Mouse (Mus musculus): ENCODE measurements at regions not wholly inside any gene's neighbourhood (a gene's known extent, or its start where the extent isn't known, plus 50 kb on each side); places are given as distances from the start of the nearest gene placed in this dataset.

DNA sequence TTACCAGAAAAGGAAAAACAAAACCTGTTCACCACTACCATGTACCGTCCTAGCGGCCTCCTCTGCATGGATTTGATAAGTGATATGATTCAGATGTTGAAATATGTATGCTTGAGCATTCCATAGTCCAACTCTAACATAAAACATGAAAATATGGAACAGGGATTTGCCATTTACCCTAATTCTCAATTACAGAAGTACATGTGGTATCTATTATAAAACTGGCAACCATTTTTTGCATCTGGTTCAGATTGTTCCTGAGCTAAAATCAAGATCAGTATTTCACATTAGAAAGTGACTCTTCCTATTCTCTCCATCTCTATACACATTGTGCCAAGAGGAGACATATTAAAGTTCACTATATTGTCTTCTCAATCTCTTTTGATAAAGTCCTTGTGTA is 363.3 kb upstream of the Robo1 start:
- no peak for DNase-seq
- intact Hi-C loops (cut with DNase I): no loop called here

DNA sequence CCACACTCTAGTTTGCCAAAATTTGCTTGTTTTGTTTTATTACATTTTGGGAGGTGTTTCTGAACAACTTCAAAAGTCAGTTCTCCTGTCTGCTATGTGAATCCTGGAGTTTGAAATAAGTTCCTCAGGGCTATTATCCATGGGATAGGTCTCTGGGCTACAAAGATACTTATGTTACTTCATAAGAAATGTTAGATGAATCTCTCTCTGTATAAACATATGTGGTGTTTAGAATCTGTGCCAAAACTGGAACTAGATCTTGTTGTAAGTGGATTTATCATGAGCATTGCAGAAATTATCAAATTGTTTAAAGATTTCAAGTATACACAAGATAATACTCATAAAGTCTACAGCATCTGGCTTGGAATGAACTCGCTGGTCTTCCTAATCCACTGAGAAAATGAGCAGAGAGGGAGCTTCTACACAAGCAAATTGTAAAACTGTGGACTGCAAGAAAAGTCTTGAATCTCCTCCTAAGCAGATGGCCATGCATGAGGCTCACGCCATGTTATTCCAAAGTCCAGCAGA is 355.2 kb upstream of the Robo1 start:
- intact Hi-C loops (cut with DNase I): no loop called here
- no peak for DNase-seq

DNA sequence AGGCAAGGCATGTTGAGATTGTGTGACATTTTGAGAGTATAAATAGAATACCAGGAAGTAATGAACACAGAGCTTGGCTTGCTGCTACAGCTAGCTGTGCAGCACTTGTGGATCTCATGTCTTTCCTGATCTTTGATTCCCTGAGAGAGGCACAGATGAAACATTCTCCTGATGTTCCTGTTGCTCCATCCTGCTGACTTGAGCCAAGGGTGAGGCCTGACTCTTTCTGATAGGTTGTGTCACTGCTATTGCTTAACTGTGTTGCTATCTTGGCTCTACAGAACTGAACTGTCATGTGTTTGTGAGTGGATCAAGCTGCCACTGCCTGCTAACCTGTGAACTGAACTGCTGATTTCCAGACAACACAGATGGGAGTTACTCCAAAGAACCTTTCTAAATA is 344.5 kb upstream of the Robo1 start:
- DNase-seq: no peak
- intact Hi-C loops (cut with DNase I): no loop called here

DNA sequence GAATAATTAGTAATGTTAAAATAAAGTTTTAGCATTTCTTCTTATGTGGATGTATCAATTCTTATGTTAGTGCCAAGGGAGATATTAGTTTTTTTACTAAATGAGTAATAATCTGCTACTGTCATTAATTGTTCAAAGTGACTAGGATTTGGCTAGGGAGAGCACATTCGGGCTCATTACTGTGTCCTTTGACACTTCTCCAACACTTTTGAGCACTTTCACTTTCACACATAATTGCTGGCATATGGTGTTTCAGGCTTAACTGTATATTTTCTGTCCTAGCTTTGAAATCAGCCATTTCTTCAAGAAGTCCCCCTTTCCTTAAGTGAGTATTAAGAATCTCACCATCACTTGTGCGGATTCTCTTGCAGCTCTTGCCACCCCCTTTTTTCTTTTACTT is 334.3 kb upstream of the Robo1 start:
- intact Hi-C loops (cut with DNase I): no loop called here
- DNase-seq: no peak

DNA sequence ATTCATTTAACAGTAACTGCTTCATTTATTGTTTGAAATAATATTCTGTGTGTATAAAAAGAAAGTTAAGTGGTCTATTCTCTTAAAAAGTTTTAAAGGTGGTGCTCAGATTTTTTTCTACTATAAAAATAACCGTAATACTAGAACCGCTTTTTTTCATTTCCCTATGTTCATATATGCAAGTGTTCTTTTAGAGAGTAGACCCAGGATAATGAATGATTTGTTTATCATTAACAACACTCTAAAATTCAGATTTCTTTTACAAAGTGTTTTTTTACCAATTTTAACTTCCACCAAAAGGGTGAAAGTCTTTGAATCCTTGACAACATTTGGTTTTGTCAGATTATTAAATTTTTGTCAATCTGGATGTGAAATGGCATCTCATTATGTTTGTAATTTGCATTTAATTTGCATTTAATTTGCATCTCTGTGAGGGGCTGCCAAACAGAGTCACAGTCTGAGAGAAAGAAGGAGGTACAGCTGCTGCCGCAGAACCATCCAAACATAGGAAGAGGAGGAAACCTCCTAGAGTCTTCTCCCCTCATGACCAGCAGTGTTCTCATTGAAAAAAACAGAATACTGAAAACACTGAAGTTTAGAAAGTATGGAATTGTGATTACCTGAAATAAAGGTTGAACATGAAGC is 310.4 kb upstream of the Robo1 start:
- intact Hi-C loops (cut with DNase I): no loop called here
- no peak for DNase-seq

DNA sequence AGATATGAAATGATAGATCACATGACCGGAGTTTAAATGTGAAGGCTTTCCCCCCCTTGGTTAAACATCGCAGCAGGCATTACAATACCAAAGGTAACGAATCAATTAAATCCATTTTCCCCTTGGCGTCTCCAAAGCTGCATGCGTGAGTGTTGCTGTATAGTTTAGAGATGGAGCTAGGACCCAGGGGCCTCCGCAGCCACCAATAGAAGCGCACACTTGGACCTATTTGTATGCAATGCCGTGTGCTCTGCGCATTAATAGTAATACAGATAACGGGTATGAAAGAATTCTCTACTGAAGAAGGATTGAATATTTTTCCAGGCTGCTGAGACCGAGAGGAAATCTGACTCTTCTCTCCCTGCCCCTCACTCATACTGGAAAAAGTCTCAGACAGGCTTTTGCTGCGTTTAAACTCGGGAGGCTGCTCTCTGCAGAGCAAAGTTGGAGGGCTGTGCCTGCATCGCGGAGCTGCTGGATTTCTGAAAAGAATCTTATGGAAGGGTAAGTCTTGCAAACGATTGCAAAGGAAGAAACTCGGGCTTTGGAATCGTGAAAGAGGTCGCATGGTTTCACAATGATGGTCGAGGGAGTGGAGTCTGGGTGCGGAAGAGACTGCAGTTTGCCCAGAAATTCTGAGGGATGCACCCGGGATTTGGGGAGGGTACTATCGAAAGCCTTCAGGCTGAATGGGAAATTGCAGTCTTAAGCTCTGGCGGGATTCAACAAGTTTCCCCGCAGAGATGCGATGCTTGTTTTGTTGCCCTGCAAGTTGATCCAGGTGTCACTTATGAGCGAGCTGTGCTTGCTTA is 280.5 kb upstream of the Robo1 start:
- intact Hi-C loops (cut with DNase I): no loop called here
- DNase-seq: peak in 1 of 2 experiments; percentile 3

DNA sequence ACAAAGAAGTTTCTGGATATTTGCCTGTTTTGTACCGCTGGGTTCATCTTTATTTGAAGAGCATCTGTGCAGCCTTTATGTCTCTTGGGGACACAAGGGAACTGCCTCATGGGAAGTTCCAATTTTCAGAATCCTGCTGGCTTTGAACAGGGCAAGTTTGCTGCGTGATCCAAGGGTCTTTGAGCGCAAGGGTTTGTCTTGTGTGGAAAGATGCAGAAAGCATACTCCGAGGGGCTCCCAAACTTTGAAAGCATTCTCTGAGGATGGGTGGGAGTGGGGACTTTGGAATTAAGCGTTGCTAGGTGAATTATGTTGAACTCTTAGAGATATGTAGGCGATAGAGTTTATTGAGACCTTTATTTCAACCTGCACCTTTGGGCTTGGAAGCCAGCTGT is 279.9 kb upstream of the Robo1 start:
- intact Hi-C loops (cut with DNase I): no loop called here
- DNase-seq: no peak

DNA sequence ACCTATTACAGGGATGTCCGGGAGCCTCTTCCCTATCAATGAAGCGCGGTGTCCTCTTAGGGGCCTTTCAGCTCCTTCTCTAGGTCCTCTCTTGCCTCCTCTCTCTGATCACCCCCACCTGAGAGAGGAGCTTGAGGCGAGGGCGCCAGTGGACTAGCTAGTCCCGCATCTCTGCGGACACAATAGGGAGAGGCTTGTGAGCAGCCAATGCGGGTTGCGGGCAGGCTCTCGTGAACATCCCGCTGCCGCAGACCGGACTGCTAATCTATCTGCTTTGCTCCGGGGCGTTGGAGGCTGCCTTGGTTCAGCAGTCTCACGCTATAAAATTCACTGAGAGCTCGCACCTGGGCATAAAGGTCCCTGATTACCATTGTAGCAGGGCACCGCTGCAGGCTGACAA is 279.3 kb upstream of the Robo1 start:
- peak in 1 of 2 experiments; percentile 1 for DNase-seq
- intact Hi-C loops (cut with DNase I): no loop called here

DNA sequence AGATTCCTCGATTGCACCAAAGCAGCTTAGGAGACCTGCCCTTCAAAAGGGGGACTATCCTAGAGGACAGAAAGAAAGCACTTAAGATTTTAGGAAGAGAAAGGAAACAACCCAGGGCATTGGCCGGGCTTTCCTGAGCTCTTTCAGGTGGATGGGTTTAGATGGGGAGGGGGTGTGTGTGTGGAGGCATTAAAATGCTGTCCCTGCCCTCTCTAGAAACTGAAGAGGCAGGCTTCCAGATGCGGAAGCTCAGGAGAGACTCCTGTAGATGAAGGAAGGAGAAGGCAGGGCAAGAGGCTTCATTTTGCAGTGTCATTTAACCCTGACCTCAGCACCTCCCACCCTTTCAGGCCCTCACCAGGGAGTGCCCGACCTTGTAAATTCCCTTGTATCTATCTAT is 278.8 kb upstream of the Robo1 start:
- intact Hi-C loops (cut with DNase I): no loop called here
- DNase-seq: no peak

DNA sequence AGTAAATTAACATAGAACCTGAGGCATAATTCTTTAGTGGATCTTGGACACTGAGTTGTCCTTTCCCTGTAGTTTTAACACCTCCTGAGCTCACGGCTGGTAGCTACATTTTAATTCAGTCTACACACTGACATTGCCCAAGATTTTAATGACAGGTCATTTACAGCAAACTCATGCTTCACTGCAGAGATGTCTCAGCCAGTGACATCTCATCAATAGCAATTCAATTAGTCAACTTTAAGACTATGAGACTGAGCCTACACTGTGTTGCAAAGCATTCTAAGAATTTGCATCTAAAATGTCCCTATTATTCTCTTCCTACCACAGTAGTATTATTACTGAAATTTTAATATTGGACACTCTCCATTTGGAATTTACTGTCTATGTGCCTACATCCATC is 239.9 kb upstream of the Robo1 start:
- intact Hi-C loops (cut with DNase I): no loop called here

DNA sequence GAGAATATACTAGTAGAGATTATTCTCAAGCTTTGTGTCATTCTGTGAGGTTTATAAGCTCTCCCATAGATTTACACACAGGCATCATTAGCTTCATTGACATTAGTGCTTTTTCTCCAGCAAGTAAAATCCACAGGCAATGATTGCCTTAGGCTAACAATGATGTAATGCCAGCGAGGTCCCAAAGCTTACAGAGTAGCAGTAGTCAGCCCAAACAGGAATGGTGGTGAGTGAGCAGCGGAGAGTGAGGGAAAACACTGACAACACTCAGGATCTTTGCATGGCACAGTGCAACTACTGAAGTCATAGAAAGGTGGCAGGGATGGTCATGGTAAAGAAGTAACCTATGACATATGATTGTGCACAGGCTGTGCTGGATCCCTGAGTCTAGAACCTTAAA is 238.5 kb upstream of the Robo1 start:
- no peak for DNase-seq
- intact Hi-C loops (cut with DNase I): no loop called here

More for the DNA sequence above, 239.9 kb upstream of the Robo1 start:
- DNase-seq: no peak

DNA sequence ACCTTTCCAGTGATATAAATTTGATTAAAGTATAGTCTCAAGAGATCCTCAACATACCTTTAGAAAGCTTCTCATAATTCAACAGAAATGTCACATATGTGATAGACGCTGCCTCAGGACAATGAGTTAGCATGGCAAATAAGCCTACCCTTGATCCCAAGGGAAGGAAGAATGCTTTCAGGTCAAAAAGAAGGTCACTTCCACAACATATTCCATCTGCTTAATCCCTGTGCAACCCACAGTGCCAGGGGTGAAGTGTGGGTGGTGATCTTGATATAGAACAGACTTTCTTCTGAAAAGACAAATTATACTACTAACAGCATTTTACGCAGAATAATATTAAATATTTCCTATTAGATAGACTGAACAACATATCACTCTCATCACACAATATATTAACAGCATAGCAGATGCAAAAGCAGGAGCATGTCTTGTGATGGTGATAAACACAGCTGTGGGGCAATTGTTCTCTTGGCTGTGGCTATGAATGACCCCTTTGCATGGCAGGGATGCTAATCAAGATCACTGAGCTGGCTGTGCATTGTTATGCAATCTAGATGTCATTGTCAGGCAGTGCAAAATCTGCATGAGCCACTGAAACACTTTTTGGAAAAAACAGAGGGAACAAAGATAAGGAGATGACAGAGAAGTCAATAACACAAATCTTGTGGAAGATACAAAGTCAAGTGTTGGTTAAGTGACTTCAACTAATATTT is 236.2 kb upstream of the Robo1 start:
- intact Hi-C loops (cut with DNase I): no loop called here
- DNase-seq: no peak

DNA sequence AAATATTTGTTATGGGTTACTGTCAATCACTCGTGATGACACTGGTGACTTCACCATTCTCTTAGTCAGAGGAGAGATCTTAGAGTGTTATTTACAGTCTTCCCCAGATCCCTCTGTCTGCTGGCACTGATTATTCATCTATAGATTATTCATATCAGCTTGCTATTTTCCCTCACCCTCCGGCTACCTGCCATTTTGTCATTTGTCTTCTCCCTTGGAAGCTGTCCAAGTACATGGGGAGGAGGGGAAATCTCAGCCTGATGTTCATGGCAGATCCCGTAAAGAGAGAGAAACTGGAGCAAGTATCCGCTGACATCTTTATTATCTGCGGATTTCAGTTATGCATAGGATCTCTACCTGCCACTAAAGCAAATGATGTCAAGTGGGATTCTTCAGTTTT is 222.9 kb upstream of the Robo1 start:
- intact Hi-C loops (cut with DNase I): no loop called here
- DNase-seq: no peak

DNA sequence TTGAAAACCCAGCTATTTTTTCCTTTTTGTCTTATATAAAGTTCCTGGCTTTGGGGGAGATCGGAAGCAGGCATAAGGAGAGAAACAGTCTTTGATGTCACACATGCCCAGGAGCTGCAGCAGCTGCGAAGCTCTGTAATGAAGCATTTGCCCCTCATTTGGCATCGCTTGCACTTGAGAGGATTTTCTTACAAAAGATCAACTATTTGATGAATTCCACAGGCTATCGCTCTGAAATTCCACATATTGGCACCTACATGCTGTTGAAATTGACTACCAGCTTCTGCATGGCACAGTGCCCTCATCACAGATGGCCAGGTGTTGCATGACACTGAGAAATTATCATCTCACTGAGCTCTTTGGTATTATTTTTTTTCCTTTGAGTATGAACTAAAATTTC is 220.1 kb upstream of the Robo1 start:
- no peak for DNase-seq
- intact Hi-C loops (cut with DNase I): no loop called here

DNA sequence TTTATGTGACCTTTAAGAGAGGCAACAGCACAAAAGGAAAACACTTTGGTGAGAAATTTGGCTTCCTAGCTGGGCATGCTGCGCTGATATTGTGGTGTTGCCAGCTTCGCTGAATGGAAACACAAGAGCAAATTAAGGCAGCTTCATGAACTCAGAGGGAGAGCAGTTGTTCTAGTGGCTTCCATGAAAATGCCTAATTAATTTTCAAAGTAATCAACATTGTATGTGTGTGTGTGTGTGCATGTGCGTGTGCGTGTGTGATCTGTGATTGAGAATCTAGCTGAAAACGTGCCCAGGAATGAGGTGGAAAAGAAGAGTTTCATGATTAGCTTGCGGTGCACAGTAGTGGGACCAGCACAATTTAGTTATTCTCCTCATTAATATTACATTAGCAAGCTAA is 219.2 kb upstream of the Robo1 start:
- intact Hi-C loops (cut with DNase I): no loop called here
- no peak for DNase-seq
